Mouse (Mus musculus) fibroblast of lung, adult 2 months (primary cell): ENCODE measurements around the gene Mknk2.

Experiments used
- DNase-seq: peaks from one replicate; pipeline ENCODE4 v3.0.0-alpha.2; 2011; ENCODE audit warnings: low read depth

Gene Mknk2

DNA sequence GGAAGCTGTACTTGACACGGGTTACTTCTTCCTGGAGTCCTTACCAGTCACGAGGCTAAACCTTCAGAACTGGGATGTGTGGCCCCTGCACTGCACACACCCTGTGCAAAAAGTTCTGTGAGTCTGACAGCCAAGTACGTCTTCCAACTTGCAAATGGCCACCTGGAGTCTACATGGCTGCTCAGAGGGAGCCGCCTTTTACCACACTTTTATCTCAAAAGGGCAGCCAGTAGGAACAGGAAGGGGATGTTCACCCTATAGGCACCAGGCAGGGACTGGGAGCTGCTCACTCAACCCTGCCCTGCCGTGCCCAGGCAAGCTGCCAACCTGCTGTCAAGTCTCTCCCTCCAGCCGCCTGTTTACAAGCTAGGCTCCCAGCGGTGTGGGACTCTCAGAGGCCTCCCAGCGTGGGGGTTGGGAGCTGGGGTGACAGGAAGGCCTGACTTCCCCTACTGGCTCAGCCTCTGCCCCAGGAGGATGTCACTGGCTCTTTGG, at the start of gene Mknk2:
Gene Mknk2, minus strand, starts transcription at position 171 of the 495 bp plus-strand sequence.
- DNase-seq = peak; percentile 84

DNA sequence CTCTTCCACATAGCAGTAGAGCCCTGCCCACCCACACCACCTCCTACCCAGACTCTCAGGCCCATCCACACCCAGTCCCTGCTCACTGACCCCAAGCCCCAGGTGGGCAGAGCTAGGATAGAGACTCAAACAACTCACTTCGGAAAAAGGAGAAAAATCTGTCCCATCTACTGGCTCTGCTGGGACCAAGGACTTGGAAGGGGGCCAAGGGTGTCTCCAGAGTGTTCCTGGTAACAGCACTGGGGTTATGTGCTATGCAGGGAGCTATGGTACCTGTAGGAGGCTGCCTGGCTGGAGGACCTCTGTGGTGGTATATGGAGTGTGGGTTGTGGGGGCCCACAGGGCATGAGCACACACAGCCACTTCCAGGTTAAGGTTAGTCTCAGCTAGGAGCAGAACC, 39.4 kb upstream of the Mknk2 start:
- DNase-seq = no peak

DNA sequence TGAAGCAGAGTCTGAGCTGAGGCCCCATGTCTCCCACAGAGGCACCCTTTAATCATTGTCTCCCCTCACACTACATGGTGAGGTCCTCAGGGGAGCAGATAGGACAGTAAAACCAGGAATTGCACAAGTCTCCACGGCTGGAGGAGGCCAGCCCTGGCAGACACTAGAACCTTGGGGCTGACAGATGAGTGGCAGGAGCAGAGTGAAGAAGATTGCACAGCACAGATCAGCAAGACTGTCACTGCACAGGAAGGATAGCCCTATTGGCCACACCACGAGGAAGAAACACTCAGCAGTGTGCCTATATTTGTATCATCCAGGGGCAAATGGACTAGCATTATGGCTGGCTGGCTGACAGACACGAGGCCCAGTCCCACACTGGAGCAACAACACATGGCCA, 32.9 kb upstream of the Mknk2 start:
- DNase-seq = no peak

DNA sequence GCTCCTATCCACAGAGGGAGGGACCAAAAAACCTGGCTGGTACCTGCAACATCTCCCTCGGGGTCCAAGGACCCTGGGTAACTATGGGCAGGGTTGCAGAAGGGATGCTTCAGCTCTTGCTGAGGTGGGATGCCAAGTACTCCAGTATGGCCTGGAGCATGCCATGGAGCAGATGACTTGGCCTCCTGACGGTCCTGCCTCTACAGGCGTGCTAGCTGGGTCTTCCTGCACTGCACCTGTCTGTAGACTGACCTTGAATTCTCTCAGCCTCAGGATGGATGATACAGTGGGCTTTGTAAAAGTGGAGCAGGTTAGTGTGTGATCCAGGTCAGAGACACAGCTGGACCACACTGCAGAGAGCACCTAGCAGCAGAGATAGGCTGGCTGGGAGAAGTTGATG, 27.6 kb upstream of the Mknk2 start:
- no peak for DNase-seq

DNA sequence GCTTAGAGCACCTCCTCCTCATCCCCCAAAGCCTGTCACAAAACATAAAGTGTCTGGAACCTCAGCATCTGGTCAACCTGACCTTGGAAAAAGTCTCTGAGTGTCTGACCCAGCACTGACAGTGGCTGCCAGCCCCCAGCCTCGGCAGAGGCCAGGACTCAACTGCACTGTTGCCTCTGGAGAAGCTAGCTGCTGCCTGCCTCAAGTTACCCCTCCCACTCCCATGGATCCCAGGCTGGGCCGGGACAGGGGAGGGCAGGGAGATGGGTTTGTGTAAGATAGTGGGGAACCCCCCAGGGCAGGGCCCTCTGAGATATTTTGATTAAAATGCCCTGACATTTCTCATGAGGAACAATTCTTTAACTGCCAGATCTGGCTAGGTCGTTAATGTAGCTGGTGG, 27.1 kb upstream of the Mknk2 start:
- DNase-seq = no peak

DNA sequence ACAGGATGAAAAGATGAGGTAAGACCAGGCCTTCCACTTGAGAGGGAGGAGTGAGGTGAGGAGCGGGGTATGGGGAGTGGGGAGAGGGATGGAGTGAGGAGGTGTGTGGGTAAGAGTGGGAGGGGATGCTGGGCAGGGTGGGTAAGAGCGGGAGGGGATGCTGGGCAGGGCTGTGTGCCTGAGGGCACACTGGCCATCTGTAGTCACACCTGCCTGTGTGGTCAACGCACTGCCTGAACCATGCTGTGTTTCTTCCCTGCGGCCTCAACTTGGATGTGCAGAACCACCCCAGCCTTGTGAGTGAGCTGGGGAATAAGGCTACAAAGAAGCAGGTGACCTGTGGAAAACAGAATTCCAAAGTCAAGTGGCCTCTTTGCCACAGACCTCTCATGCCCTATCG, 26.5 kb upstream of the Mknk2 start:
- DNase-seq = no peak

DNA sequence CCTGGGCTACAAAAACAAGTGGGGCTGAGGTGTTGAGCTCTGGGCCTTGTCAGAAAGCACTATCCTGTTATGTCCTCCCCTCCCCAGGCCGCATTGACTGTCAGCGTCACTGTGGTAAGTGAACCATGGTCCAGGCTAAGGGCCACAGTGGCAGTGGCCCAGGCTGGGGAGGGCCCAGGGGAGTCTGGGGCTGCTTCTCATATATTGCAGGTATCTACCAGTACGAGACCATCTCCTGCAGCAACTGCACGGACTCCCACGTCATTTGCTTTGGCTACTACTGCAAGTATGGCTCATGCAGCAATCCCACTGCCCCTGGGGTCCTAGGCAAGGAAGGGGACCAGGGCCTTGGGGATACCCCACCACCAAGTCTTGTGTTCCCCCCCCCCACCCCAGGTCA, 25.7 kb upstream of the Mknk2 start:
- DNase-seq = no peak

DNA sequence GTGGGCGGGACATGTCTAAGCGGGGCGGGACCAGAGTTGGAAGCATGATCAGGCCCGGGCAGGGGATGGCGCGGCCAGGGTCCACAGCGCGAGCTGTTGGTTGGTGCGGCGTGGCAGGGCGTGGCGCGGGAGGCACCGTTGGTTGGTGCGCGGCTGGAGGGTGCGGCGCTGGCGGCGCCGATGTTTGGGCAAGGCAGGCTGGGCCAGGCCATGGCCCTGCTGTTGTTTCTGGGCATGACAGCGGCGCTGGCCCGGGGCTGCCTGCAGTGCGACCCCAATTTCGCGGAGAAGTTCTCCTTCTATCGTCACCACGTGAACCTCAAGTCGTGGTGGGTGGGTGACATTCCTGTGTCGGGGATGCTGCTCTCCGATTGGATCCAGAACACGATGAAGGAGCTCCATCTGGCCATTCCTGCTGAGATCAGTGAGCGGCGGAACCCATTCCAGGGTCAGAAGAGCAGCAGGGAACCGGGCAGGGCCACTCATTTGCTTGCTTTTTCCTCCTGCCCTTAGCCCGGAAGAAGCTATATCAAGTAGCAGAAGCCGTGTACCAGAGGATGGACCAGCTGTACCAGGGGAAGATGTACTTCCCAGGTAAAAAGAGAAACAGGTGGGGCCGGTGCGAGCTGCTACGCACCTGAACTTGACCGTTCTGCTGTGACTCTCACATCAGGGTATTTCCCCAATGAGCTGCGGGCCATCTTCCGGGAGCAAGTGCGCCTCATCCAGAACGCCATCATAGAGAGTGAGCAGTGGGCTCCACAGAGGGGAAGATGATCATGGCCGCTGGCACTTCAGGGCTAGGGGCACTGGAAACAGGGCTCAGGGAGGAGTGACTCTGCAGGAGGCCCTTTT, 24.9 kb upstream of the Mknk2 start:
- peak; percentile 85 for DNase-seq

DNA sequence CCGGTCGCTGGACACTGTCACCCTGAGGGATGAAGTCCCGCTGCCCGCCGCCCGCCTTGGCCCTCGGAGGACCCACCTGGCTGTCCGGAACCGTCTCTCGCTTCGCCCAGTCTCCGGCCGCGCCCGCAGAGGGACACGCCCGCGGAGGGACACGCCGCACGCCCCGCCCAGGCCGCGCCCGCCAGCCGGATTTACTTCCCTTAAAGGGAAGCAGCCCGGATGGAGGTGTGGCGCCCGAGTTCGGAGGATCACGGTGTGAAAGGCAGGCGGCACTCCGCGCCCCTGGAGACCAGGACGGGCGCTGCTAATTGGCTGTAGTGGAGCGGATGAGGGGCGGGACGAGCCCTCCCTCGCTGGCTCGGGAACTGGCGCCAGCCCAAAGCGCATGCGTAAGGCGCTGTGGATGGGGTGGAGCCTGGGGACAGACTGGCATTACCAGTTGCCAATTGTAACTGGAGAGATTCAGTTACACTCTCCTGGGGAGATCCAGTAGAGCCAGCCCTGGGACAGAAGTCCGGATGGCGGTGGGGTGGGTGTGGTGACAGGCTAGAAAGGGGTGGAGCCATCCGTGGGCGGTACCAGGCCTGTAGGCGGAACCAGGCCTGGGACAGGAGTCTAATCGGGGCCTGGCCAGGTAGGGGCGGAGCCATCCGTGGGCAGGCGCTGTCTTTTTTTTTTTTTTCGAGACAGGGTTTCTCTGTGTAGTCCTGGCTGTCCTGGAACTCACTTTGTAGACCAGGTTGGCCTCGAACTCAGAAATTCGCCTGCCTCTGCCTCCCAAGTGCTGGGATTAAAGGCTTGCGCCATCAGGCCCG, 24.0 kb upstream of the Mknk2 start, which contains the start of the genes Mob3a and Izumo4:
Gene Mob3a, minus strand, starts transcription at position 257 of the 815 bp plus-strand sequence.
Gene Izumo4, plus strand, starts transcription at position 464 of the 815 bp plus-strand sequence.
- DNase-seq = peak; percentile 99

DNA sequence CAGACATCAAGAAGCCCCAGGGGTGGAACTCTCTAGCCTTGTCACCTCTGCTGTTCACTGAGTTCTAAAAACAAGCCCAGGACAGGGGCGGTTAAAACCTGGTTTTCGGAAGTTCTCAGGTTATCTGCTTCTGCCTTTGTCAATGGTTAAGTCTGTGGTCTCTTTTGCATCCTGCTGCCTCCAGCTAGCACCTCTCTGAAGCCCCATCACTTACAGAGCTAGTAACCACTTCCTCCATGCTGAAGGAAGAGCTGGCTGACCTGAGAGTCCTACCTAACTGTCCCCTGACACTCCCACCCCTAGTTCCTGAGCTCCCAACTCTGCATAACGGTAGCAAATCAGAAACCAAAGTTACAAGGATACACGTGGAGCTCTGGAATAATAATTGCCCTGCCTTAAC, 22.8 kb upstream of the Mknk2 start:
- DNase-seq = no peak

DNA sequence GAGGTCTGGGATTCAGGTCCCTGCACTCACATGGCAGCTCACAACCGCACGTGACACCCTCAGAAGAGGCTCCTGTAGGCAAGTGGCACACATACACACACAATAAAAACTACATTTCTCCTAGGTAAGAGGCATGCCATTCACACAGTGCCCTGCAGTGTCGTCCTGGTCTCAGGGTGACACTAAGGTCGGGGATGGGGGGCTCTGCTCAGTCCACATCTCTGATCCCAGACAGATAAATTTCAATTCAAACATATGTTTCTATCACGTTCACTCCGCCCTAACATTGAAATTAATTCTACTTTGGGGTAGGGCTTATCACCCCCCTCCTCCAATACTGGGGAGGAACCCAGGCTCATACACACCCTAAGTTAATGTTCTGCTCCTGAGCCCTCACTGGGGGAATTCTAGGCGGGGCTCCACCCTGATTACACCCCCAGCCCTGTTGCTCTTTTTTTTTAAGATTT, 22.2 kb upstream of the Mknk2 start:
- DNase-seq = no peak

GRCm38 (mm10) chr10:80698605-80699004, 20.7 kb upstream of the Mknk2 start:
- DNase-seq = no peak

DNA sequence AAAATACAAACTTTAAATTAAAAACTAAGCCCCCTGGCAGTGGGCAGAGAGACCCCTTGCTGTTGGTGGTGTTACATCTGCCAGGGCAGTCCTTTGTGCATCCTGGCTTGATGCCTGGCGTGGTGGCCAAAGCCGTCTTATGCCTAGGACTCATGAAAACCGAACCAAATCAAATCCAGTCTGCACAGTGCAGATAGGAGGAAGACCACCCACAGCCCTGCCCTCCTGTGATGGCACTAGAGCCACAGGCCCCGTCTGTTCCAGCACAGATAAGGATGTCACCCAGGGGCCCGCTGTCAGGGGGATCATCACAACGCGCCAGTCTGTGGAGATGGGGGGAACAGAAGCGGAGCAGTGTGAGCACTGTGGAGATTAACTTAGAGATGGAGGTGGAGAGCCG, 19.9 kb upstream of the Mknk2 start:
- no peak for DNase-seq

- DNase-seq = no peak
These were observed 19.5 kb upstream of the Mknk2 start for GRCm38 (mm10) chr10:80697393-80697787.

DNA sequence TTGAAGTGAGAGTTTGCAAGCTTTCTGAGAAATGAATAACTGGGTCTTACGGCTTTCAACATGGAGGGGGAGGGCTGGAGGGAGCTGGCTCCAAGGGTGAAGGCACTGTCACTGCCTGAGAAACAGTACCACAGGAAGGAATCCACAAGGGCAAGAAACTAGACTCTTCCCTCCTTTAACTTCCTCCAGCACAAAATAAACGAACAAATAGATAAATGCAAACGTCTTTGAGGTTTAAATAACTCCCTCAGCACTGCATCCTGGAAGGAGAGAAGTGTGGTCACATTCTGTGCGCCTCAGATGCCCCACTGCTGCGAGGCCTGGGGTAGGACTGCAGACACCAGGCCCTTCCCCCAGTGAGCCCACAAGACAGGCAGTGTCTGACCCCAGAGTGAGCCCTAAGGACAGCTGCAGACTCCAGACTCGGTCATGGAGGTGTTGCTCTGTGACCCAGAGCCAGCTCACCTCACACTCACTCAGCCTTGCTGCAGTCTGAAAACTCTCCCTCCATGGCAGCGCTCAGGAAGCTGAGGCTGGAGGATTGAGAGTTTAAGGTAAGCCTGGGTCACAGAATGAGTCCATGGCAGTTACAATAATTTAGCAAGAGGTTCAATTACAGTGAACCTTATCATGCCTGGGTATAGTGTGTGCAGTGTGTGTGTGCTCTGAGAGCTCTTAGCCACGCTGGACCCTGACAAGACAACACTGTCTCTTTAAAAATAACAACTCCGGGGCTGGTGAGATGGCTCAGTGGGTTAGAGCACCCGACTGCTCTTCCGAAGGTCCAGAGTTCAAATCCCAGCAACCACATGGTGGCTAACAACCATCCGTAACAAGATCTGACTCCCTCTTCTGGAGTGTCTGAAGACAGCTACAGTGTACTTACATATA, 18.8 kb upstream of the Mknk2 start:
- no peak for DNase-seq

DNA sequence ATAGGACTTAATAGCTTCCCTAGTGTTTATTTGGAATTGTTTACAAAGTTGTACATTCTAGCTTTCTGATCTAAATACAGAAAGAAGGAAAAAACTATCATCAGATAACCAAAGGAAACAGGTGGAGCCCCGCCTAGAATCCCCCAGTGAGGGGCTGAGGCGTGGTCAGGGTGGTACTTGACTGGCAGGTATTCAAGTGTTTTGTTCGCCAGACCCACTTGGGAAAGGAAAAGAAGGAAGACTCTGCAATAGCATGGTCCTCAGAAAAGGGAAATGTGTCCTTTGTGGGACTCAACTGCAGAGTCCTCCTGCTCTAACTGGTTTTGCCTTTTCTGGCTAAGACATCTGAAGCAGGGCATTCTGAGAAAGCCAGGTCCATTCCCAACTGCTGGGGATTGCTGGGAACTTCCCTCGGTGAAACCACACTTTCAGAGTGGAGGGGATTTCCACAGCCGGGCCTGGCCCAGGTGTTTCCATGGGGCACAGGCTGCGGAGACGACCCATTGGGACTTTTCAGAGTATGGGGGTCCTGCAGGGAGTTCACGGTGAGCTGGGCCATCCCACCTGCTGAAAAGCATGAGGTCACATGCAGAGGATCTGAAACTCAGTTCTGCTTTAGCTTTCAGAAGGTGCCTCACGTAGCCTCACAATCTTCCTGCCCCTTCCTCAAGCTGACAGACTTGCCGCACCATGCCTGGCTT, 18.0 kb upstream of the Mknk2 start:
- no peak for DNase-seq

- no peak for DNase-seq
These were observed 17.3 kb upstream of the Mknk2 start for GRCm38 (mm10) chr10:80695186-80695585.

- DNase-seq = no peak
These were observed 16.4 kb upstream of the Mknk2 start for GRCm38 (mm10) chr10:80694159-80694938.

DNA sequence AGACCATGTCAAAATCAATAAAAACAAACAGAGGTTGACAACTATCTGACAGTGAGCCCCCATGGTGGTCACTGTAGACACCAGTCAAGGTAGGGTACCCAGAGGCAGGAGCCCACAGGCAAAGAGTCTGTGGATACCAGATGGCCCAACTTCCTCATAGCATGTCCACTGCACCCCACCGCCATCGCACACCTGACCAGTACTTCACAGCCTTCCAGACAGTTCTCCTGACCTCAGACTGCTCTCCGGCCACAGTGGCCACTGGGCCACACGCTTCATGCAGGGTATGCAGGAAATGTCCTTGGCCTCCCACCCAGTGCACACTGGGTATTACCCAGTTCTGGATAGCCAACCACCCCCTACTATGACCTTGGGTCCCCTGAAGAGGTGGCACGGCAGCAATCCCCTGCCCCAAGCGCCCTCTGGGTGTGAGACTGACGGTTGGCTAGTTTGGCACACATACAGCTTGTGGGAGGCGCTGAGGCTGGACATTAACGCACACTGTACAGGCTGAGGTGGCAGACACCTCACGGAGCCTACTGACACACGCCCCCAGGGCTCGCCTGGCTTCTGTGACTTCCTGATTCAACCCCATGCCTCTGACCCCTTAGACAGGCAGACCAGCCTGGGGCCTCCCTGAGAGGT, 15.6 kb upstream of the Mknk2 start:
- no peak for DNase-seq
